Mouse (Mus musculus) heart, embryonic 14.5 days (tissue): ENCODE measurements around the gene Asb16. TPM values are rescaled to one million over a fixed set of nuclear protein-coding genes. Genes with fewer than 3 reads are reported as not detected.
A peak's percentile ranks its signal among the peaks of the same experiment; 100 is the strongest.

Experiments used
- ATAC-seq: fragments of 200-750 bp; cut with Nextera tagmentation; 2 replicates; pipeline ENCODE4 v1.8.0; 2017; ENCODE audit warnings: low read depth, moderate TSS enrichment; ENCODE audit not compliant: insufficient number of reproducible peaks, insufficient read depth, low FRiP score
- H3K27ac ChIP-seq, 2 experiments: fragments of 200-500 bp in 1 of 2; fragments of 300-500 bp in 1 of 2; sonication (generic) in 1 of 2; replicated peaks in 1 of 2; 2 replicates each; pipeline ENCODE4 v1.5.1; 2012 to 2014; ENCODE audit warnings: low read depth in 2 of 2, low read length in 2 of 2, control low read depth in 1 of 2, mild to moderate bottlenecking in 1 of 2, mixed read lengths in 1 of 2; ENCODE audit not compliant: control insufficient read depth in 1 of 2, insufficient read depth in 1 of 2
- H3K27me3 ChIP-seq: fragments of 300-500 bp; sonication (generic); 2 replicates; pipeline ENCODE4 v1.6.1; 2014; ENCODE audit warnings: mild to moderate bottlenecking, low read length, control low read depth; ENCODE audit not compliant: control insufficient read depth, insufficient read depth
- H3K36me3 ChIP-seq: fragments of 300-500 bp; sonication (generic); 2 replicates; pipeline ENCODE4 v1.6.1; 2014; ENCODE audit warnings: mild to moderate bottlenecking, control low read depth, low read length, mixed read lengths; ENCODE audit not compliant: control insufficient read depth, insufficient read depth
- H3K4me1 ChIP-seq, 2 experiments: fragments of 200-500 bp in 1 of 2; fragments of 300-500 bp in 1 of 2; sonication (generic) in 1 of 2; 2 replicates each; pipeline ENCODE4 v1.6.1; 2012 to 2014; ENCODE audit warnings: low read length in 2 of 2, control low read depth in 1 of 2, mixed read lengths in 1 of 2; ENCODE audit not compliant: control insufficient read depth in 2 of 2, insufficient read depth in 2 of 2
- H3K4me2 ChIP-seq: fragments of 300-500 bp; sonication (generic); 2 replicates; pipeline ENCODE4 v1.6.1; 2014; ENCODE audit warnings: mild to moderate bottlenecking, low read length
- H3K4me3 ChIP-seq, 2 experiments: fragments of 200-500 bp in 1 of 2; fragments of 300-500 bp in 1 of 2; sonication (generic) in 1 of 2; 2 replicates each; pipeline ENCODE4 v1.5.1; 2012 to 2014; ENCODE audit warnings: low read length in 2 of 2, mild to moderate bottlenecking in 2 of 2, control low read depth in 1 of 2, low read depth in 1 of 2, moderate library complexity in 1 of 2; ENCODE audit not compliant: control insufficient read depth in 1 of 2, insufficient read depth in 1 of 2
- H3K9ac ChIP-seq: fragments of 300-500 bp; sonication (generic); 2 replicates; pipeline ENCODE4 v1.6.1; 2014; ENCODE audit warnings: mild to moderate bottlenecking, low read length
- H3K9me3 ChIP-seq: fragments of 300-500 bp; sonication (generic); 2 replicates; pipeline ENCODE4 v1.6.1; 2016; ENCODE audit warnings: low read length, control low read depth; ENCODE audit not compliant: control insufficient read depth
- WGBS: fragments of 180-500 bp; shearing (Covaris S2); extraction: QIAGEN DNeasy Blood & Tissue Kit; methylation state at CpG from one replicate; pipeline ENCODE4 v1.1.7; 2014; 5-methylcytosine and 5-hydroxymethylcytosine counted together
- microRNA-seq: library from miRNA; unstranded; fragments of <30 nt; microRNA quantifications from one replicate; pipeline ENCODE4, GENCODE M21; 2016
- polyA plus RNA-seq: library from polyadenylated mRNA; unstranded; fragments of >200 nt; fragmentation: Nextera tagmentation; extraction: Ambion mirVana; gene quantifications from 2 replicates; pipeline ENCODE4 v1.2.1, GENCODE M21; 2014

The Asb16 gene
- polyA plus RNA-seq, 1 experiment from 2014 or later: 0.09 TPM

DNA sequence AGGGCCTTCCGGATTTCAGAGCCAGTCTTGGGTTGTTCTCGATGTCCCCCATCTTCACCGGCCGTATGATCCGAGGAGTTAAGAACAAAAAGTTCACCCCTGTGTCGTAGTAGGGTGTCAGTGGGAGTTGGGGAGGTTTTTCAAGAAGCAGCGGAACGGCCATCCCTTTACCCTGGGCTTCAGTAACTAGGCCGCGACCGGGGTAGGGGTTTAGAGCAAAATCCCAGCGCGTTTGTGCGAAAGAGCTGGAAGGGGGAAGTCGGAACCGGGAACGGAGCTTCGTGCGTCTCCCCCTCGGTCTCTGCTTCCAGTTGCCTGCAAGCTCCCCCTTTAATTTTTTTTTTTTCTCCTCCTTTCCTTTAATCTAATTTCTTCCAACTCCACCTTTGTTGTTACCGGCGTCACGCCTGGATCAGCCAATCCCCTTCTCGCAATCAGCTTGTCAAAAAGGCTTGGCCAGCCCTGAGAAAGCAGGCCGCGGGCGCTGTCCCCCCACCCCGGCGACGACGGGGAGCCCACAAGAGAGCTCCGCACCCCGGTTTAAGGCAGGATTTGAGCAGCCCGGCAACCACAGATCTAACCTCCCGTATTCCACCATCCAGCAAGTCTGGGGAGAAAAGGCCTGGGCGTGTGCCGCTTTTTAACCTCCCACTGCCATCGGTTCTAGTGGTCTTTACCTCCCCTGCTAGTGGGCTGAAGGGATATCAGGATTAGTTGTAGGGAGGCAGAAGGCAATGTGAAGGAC is 51.6 kb downstream of the Asb16 start:
- Histone ChIP-seq H3K4me3 (peak overlapping the region; percentile 96 to 100), H3K36me3 (peaks cover 5% of the 10 kb centered on the region), H3K9me3 (no peaks in the 10 kb centered on the region), H3K4me1 (peaks cover 3 to 23% of the 10 kb centered on the region in 2 experiments), H3K9ac (peak overlapping the region; percentile 100), H3K27me3 (no peaks in the 10 kb centered on the region), H3K27ac (peak overlapping the region; percentile 86 to 99), H3K4me2 (peak overlapping the region; percentile 87)
- ATAC-seq: no peak
- WGBS: under 1% methylated on average over 38 of the region's 38 CpGs

GRCm38 (mm10) chr11:102320686-102321005 is 52.1 kb downstream of the Asb16 start:
- ATAC-seq: no peak
- Histone ChIP-seq H3K27ac (peak overlapping the region; percentile 86 to 99), H3K9ac (peak overlapping the region; percentile 100), H3K27me3 (no peaks in the 10 kb centered on the region), H3K4me3 (peak overlapping the region; percentile 96 to 100), H3K4me2 (peak overlapping the region; percentile 87), H3K4me1 (peaks cover 3 to 18% of the 10 kb centered on the region in 2 experiments), H3K9me3 (no peaks in the 10 kb centered on the region), H3K36me3 (no peaks in the 10 kb centered on the region)
- 10% methylated on average over 10 of the region's 10 CpGs for WGBS

DNA sequence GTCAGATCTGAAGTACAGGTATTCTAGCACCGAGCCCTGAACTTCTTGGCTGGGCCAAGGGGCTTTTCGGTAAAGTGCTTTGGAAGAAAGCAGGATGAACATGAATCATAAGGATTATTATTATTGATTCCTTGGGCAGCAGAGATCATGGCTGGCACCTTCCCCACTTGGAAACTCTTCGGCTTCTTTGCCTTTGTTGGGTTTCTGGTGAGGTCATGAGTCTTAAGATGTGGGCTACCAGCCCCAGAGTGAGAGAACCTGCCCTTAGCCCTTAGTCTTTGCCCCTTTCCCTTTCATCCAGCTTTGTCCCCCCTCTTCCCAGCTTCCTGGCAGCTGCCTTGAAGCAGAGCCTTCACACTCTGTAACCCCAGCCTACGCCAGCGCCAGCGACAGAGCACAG is 53.4 kb downstream of the Asb16 start:
- no peaks in the 10 kb centered on the region for H3K27me3 ChIP-seq
- no peaks in the 10 kb centered on the region for H3K9me3 ChIP-seq
- H3K27ac ChIP-seq: no peak overlapping the region
- WGBS: 69% methylated on average over 6 of the region's 6 CpGs
- H3K4me3 ChIP-seq: no peak overlapping the region
- H3K4me2 ChIP-seq: no peak overlapping the region
- peaks cover 3 to 10% of the 10 kb centered on the region in 2 experiments for H3K4me1 ChIP-seq
- H3K9ac ChIP-seq: no peak overlapping the region
- H3K36me3 ChIP-seq: no peaks in the 10 kb centered on the region
- no peak for ATAC-seq

- Histone ChIP-seq H3K27me3 (no peaks in the 10 kb centered on the region), H3K27ac (no peak overlapping the region), H3K36me3 (no peaks in the 10 kb centered on the region), H3K9ac (no peak overlapping the region), H3K4me2 (no peak overlapping the region), H3K9me3 (no peaks in the 10 kb centered on the region), H3K4me3 (no peak overlapping the region), H3K4me1 (peaks cover 3 to 10% of the 10 kb centered on the region in 2 experiments)
- no peak for ATAC-seq
- 61% methylated on average over 1 of the region's 1 CpGs for WGBS
Measured at GRCm38 (mm10) chr11:102323516-102323915, 55.0 kb downstream of the Asb16 start.

DNA sequence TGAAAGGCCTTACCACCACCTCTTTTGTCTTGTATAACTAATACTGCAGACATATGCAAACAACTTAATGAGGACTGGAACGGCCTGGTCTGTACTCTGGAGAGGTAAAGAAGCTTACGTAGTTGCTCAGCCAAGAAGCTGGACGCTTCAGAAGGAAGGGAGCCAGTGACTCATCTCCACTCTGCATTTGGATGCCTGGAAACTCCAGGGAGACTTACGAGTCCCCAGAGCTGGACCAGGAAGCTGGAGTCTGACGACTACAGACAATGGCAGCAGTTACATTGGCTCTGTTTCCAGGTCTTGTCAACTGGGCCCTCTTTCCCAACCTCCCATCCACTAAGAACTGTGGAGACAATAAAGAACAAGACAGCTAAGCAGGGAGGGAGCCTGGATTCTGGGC is 58.7 kb downstream of the Asb16 start:
- no peak for ATAC-seq
- 54% methylated on average over 5 of the region's 5 CpGs for WGBS
- no peak overlapping the region for H3K9ac ChIP-seq
- H3K4me1 ChIP-seq: no peaks in the 10 kb centered on the region
- H3K27me3 ChIP-seq: no peaks in the 10 kb centered on the region
- H3K4me2 ChIP-seq: no peak overlapping the region
- H3K4me3 ChIP-seq: no peak overlapping the region
- no peaks in the 10 kb centered on the region for H3K9me3 ChIP-seq
- no peak overlapping the region for H3K27ac ChIP-seq
- H3K36me3 ChIP-seq: no peaks in the 10 kb centered on the region

GRCm38 (mm10) chr11:102327839-102328238 is 59.3 kb downstream of the Asb16 start:
- ATAC-seq: no peak
- no peaks in the 10 kb centered on the region for H3K9me3 ChIP-seq
- no peaks in the 10 kb centered on the region for H3K36me3 ChIP-seq
- H3K4me2 ChIP-seq: no peak overlapping the region
- 79% methylated on average over 7 of the region's 7 CpGs for WGBS
- H3K4me1 ChIP-seq: no peaks in the 10 kb centered on the region
- no peak overlapping the region for H3K27ac ChIP-seq
- H3K9ac ChIP-seq: no peak overlapping the region
- no peaks in the 10 kb centered on the region for H3K27me3 ChIP-seq
- H3K4me3 ChIP-seq: no peak overlapping the region

Small RNA genes within 50 kb of the gene (microRNA-seq; reads per million reads assigned to microRNA genes)
- 0.84 reads per million for gene Mir8101

Other genes starting within 250 kb of the Asb16 start
- 2.9 and 3.3 TPM in 2 replicates for gene Mpp3, start 240.3 kb upstream of the Asb16 start, polyA plus RNA-seq
- gene Cd300lg, start 227.2 kb upstream of the Asb16 start, polyA plus RNA-seq: 4.2 and 4.8 TPM in 2 replicates
- gene Mpp2, start 180.2 kb upstream of the Asb16 start, polyA plus RNA-seq: 6.0 and 6.8 TPM in 2 replicates
- not detected in 2 replicates for gene Ppy, start 167.4 kb upstream of the Asb16 start, polyA plus RNA-seq
- not detected in 2 replicates for gene Pyy, start 160.9 kb upstream of the Asb16 start, polyA plus RNA-seq
- not detected in 2 replicates for gene Nags, start 123.2 kb upstream of the Asb16 start, polyA plus RNA-seq
- 28.2 and 34.1 TPM in 2 replicates for gene Tmem101, start 112.3 kb upstream of the Asb16 start, polyA plus RNA-seq
- gene Lsm12, start 83.4 kb upstream of the Asb16 start, polyA plus RNA-seq: 60.3 and 62.1 TPM in 2 replicates
- 24.8 and 27.8 TPM in 2 replicates for gene G6pc3, start 79.1 kb upstream of the Asb16 start, polyA plus RNA-seq
- 52.1 and 54.5 TPM in 2 replicates for gene Hdac5, start 38.6 kb upstream of the Asb16 start, polyA plus RNA-seq
- 8.7 and 10.3 TPM in 2 replicates for gene BC030867, start 19.9 kb upstream of the Asb16 start, polyA plus RNA-seq
- 39.1 and 46.5 TPM in 2 replicates for gene Tmub2, start 16.2 kb downstream of the Asb16 start, polyA plus RNA-seq
- 7.0 and 10.6 TPM in 2 replicates for gene Atxn7l3, start 27.9 kb downstream of the Asb16 start, polyA plus RNA-seq
- 50.2 and 53.6 TPM in 2 replicates for gene Ubtf, start 51.0 kb downstream of the Asb16 start, polyA plus RNA-seq
- gene Slc4a1, start 97.5 kb downstream of the Asb16 start, polyA plus RNA-seq: 5.6 and 11.8 TPM in 2 replicates
- 0.81 and 1.2 TPM in 2 replicates for gene Rundc3a, start 124.7 kb downstream of the Asb16 start, polyA plus RNA-seq
- gene Slc25a39, start 139.2 kb downstream of the Asb16 start, polyA plus RNA-seq: 266 and 295 TPM in 2 replicates
- gene Grn, start 161.6 kb downstream of the Asb16 start, polyA plus RNA-seq: 182 and 190 TPM in 2 replicates
- 4.6 and 7.9 TPM in 2 replicates for gene Fam171a2, start 178.9 kb downstream of the Asb16 start, polyA plus RNA-seq
- gene Itga2b, start 201.4 kb downstream of the Asb16 start, polyA plus RNA-seq: 6.7 and 6.8 TPM in 2 replicates